Mouse (Mus musculus) adrenal gland, postnatal 14 days (tissue): ENCODE results near the gene Cacna1c. TPM values are rescaled to one million over a fixed set of nuclear protein-coding genes. Genes with fewer than 3 reads are reported as not detected.

Experiments used
- DNase-seq: peaks from one replicate; pipeline ENCODE4 v3.0.0; 2021; ENCODE audit warnings: mixed read lengths
- total RNA-seq: library from RNA; stranded (reverse); gene quantifications from 2 replicates; pipeline ENCODE4 v1.2.3, GENCODE M21; 2021

The Cacna1c gene
- total RNA-seq, 1 experiment from 2014 or later: 58.2 TPM

DNA sequence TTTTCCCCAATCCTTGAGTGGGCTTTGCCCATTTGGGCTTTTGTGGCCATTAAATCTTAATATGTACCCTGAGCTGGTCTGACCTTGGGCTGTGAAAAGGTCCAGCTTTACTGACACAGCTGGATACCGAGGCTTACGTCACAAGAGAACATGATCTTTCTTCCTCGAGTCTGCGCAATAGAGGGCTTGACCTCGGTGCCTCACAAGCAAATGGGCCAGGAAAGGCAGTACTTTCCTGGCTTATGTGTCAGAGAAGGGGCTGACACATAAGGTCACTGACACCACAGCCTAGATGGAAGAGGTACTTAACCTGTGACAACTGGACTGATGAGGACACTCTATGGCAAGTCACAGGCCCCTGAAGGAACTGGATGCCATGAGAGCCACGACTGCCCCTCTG lies 453.5 kb downstream of the Cacna1c start:
- DNase-seq: peak; percentile 44

DNA sequence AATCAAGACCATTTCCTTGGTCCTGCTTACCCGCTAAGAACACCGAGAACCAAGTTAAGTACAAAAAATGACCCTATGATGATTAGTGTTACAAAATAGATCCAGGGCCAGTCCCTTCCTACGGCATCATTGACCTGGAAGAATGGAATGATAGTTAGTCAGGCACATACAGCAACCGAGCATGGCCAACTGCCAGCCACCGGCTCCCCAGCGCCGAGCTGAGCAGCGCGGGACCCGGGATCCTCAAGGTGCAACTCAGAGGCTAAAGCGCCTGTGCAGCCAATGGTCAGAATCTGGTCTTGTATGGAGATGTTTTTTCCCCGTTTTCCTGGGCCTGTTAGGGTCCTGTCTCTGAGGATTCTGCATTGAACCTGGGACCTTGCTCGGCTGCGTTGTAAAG lies 454.4 kb downstream of the Cacna1c start:
- DNase-seq: no peak

- DNase-seq: peak; percentile 56
These were observed 456.1 kb downstream of the Cacna1c start for GRCm38 (mm10) chr6:118739961-118740599.

DNA sequence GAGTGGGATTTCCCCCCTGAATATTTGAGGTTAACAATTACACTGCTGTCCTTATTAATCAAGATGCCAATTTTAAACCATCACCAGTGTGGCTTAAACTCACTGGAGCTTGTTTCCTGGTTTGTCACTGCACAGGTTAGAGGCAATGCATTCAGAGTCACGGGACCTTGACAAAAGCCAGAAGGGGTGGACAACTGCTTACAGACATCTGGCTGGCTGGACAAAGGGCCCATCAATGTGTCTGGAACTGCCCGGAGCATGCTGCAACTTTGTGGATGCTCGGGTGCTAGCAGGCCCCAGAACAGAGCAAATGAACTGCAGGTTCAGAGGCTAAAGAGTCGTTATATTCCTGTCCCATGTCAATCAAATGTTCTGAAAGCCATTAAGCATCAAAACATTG lies 456.9 kb downstream of the Cacna1c start:
- no peak for DNase-seq

GRCm38 (mm10) chr6:118738656-118739055 lies 457.6 kb downstream of the Cacna1c start:
- DNase-seq: no peak

DNA sequence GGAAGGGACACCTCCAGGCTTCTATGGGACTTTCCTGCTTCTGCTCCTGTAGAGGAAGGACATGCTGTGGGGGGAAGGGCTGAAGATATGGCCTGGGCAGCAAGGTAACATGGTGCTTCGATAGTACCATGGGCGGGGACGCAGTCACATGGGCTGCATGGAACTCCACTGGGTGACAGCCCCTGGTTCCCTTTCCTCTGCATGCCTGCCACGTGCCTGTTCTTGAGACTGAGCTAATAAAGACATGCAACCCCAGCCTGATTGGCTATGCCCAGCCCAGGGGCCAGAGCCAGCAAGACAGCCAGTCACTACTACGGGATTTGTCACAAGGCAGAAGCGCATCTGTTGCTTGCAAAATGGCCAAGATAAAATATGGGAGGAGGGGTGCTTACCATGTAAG lies 459.1 kb downstream of the Cacna1c start:
- DNase-seq: no peak

DNA sequence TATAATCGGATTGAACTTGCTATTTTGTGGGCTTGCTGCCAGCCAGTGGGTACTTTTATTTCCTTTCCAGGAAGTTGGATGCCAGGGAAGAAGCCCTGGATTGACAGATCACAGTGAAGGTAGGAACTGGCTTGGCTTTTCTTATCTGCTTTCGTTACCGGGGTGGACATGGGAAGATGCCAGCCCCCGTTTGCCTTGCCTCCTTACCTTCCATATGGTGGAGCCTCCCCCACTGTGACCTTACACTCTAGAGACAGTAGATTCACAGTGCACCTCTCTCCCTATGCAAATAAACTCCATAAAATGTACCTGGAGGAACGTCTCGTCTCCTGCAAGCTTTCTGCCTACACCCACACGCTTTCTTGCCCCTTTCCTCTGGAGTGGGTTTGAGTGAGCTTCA lies 459.7 kb downstream of the Cacna1c start:
- no peak for DNase-seq

DNA sequence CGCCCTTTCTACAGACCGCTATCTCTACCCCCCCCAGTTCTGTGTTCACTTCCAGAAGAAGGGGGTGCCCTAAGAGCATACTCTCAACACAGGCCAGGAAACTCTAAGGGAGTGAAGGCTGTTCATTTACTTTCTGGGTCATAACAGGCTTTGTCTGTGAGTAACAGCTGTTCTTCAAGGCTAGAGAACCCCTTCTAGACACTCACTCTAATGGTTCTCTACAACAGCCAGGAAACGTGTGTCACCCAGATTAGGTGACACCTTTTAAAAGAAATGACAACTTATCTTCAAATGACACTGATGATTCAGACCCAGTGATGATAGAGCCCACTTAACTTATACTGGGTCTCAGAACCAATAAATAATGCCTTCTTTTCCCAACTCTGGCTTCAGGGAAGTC lies 461.1 kb downstream of the Cacna1c start:
- DNase-seq: no peak

DNA sequence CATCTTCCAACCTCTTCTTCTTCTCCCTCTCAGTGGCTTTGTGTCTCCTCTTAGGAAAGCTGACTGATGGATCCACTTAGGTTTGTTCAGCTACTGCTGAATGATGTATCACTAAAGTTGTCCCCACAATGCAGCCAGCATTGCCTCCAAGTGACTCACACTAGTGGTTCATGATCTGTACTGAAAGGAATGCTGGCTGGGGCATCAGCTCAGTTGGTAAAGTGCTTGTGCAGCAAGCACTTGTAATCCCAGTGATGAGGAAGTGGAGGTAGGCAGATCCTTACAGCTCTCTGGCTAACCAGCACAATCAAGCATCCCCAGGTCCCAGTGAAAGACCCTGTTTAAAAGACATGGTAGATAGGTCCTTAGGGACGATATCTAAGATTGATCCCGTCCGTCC lies 464.3 kb downstream of the Cacna1c start:
- no peak for DNase-seq

DNA sequence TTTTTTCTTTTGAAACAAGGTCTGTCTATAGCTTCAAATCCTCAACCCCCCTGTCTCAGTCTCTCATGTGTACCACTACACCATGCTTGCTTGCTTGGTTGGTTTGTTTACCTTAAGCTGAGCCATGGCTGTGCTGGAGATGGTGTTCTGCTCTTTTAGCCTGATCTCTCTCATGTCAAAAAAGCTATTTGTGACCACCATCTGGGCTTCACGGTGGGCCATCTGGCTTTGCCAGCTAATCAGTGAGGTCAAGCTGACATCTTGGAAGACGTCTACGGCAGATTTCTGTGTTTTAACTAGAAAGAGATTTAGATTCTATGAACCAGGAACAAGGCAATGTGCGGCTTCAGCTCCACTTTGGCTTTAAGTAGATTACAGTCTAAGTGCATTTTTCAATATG lies 471.3 kb downstream of the Cacna1c start:
- no peak for DNase-seq

GRCm38 (mm10) chr6:118724388-118724787 lies 471.8 kb downstream of the Cacna1c start:
- no peak for DNase-seq

- no peak for DNase-seq
These were observed 473.9 kb downstream of the Cacna1c start for GRCm38 (mm10) chr6:118722336-118722735.

DNA sequence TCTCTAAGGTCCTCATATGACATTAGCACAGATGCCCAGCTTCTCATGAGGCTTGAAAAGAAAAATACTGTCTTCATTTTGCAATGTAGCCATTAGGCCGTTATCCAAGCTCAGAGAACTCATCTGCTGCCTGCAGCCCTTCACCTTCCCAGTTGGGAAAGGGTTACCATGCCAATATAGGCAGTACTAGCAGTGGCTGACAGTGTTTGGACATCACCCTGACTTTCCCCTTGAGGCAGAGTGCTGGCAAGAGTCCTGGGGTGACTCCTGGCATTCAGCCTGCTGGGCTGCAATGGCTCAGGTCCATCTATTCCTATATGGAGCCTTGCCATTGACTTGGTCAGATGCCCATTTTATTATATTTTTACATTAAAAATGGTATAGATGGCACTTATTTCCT lies 476.7 kb downstream of the Cacna1c start:
- DNase-seq: no peak

DNA sequence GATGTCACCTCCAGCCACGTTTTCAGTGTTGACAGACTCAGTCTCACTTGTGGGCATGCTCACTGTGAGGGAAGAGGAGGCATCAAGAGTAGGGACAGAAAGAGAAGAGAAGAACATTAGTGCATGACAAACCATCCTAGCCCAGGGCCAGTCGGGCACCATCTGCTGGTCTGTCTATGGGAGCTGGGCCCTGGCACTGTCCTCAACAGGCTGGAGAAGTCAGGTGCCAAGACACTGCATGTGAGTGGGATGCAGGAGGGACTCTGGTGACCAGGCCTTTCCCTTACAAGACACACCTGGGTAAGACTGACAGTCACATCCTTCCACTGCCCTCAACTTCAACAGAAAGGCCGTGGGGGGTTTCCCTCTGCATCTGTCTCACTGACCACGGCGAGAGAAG lies 482.9 kb downstream of the Cacna1c start:
- no peak for DNase-seq

DNA sequence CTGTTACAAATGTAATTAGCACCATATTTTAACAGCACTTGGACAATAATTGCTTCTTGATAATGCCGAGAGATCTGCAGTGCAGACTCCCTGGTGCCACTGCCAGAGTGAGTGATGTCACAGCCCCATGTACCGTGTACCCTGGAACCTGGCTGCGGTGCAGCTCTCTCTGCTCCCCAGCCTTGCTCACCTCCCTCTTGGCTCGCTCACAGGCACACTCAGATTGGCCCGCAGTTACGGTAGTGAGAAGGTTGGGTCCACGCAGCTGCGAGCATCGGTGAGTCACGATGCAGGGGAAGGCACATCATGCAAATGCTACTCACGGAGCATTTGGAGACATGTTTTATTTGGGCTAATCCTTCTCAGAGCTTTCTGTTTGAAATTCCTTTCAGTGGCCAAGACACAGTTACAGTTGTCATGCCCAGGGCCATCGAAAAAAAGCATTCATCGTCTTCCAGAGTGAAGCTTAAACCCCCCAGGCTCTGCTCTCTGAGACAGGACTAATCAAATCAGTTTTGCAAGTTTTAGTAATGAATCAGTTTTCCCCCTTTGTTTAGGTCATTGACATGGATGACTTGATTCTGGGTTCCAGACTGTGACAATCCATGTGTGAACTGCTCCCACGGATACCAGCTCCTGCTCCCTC lies 484.4 kb downstream of the Cacna1c start:
- no peak for DNase-seq

DNA sequence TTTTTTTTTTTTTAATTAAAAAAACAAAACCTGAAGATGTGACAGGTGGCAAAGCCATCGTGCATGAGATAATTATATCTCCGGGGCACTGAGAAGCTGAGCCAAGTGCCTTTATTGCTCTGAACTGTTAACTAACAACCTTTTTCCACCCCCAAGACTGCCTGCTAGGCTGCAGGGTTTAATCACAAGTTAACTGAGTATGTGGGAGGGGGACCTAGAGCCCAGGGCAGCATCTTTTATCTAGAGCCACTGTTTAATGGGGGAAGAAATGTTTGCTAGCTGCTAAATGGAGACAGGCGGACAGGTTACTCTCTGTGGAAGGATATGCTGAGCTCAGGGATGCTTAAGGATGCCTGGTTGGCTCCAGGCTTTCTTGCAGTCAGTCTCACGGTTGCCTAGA lies 489.2 kb downstream of the Cacna1c start:
- DNase-seq: no peak

- DNase-seq: no peak
These were observed 490.4 kb downstream of the Cacna1c start for GRCm38 (mm10) chr6:118705840-118706239.

- no peak for DNase-seq
These were observed 501.6 kb downstream of the Cacna1c start for GRCm38 (mm10) chr6:118694626-118695025.

- no peak for DNase-seq
These were observed 506.8 kb downstream of the Cacna1c start for GRCm38 (mm10) chr6:118689447-118689846.

- peak; percentile 15 for DNase-seq
These were observed 507.4 kb downstream of the Cacna1c start for GRCm38 (mm10) chr6:118688856-118689255.

DNA sequence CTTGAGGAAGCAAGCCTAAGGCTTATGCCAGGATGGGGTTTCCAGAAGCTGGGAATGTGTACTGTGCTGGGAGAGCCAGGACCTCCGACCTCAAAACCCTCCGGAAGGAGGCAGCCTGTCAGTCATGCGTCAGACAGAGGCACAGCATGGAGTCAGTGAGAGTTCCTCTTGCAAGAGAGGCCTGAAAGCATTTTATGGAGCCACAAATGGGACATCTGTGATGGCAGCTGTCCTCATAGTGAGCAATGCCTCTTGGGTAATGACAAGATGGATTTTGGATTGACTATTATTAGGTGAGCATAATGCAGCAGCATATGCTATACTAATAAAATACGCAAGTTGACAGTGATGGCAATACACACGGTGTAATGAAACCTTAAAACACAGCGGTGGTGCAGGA lies 515.4 kb downstream of the Cacna1c start:
- no peak for DNase-seq

- no peak for DNase-seq
These were observed 518.2 kb downstream of the Cacna1c start for GRCm38 (mm10) chr6:118678031-118678430.

DNA sequence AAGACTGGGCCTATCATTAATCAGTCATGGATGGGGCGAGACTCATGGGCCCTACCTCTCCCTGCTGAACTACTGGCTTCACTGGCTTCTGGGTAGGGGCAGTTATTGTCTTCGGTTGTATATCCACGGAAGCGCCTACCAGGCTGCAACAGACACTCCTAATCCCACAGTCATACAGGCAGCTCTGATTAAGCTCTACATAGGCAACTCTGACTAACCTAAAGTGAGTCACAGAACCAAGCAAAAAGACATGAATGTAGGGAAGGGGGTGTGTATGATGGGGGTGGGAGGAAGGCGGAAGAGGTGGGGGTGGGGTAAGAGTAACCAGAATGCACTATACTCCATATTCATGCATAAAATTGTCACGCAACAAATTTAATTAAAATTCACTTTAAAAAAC lies 518.9 kb downstream of the Cacna1c start:
- DNase-seq: no peak

GRCm38 (mm10) chr6:118674781-118675180 lies 521.4 kb downstream of the Cacna1c start:
- DNase-seq: no peak
